Mouse (Mus musculus): Measurements from ENCODE around the gene Arfgap3. TPM values are rescaled to one million over a fixed set of nuclear protein-coding genes. Genes with fewer than 3 reads are reported as not detected.

The Arfgap3 gene
- total RNA-seq, 2 experiments from 2014 or later = 18.0 to 18.3 TPM

DNA sequence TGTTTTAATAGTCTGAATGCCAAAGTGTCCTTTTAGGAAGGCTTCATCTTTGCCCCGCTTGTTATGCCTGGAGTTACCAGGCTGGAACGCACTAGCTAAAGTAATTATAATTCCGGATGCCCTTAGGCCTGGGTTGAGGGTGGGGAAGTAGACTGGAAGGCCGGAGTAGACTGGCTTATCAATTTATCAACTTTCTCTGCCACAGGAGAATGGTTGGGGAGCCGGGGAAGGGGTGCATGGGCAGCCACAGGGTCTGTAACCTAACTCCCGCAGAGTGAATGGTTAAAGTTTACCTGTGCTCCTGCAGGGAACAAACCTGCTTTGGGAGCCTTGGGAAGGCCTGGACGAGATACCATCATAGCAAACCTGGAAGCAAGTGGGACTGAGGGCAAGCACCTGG, 94.1 kb downstream of the Arfgap3 start:
- no peak for DNase-seq (ENCODE audit: extremely low spot score in 1 of 2, low spot score in 1 of 2)

DNA sequence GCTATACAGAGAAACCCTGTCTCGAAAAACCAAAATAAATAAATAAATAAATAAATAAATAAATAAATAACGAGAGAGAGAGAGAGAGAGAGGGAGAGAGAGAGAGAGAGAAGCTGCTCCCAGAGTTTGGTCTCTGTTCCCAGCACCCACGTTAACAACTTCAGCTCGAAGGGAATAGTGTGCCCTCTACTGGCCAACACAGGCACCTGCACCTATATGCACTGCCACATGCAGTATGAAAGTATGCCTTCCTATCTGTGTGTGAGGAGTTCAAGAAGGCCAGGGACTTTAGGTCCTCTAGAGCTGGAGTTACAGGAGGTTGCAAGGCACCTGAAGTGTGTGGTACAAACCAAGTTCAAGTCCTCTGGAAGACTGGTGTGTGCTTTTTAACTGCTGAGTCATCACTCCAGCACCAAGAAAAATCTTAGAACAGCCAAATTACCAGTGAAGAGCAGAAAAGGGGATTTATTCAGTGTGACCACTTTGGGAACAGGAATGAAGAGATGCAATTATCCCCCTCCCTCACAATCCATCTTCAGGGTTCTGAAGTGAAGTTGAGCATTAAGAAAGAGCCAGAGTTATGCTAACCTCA, 94.8 kb downstream of the Arfgap3 start:
- DNase-seq (ENCODE audit: extremely low spot score in 1 of 2, low spot score in 1 of 2) = no peak

DNA sequence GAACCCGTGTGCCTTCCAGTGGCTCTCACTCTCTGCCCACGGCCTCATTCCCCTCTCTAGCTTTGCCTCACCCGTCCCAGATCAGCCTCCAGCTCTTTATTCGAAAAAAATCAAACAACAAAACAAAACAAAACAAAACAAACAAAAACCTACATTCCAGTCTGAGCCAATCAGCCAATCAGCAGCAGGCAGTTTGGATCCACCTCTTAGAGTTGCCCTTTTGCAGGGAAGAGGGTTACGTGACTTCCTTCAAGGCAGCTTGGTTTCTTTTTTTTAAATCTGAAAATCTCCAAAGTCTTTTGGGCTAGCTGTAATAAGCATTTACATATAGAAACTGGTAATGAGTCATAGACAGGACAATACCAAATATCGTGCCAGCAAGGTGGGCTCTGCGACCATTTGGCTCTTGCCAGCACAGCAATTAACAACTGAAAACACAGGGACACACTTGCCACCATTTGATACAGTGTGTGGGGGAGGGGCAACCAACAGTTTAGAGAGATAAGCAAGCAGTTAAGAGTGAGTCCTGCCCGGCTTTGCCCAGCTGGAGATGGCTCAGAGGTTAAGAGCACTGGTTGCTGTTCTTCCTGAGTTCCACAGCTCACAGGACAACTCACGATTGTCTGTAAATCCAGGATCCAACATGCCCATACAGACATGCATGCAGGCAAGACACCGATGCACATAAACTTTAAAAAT, 95.5 kb downstream of the Arfgap3 start:
- DNase-seq (ENCODE audit: extremely low spot score in 1 of 2, low spot score in 1 of 2) = no peak

DNA sequence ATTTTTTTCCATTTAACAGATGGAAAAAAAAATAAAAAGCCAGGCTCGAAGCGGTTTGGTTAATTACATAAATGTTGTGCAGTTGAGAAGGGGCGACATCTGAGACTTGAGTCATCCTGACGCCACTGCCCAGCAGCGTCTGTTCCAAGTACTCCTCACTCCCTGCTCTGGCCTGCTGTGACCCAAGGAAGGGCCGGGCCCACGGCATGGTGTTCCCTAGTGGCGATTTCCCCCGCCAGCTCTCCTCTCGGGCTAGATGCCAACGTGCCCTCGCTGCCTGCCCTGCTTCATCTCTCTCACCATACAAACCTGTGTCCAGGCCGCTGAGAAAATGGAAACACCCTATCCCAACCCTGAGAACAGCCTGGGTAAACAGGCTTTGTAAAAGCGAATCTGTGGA, 98.0 kb downstream of the Arfgap3 start:
- DNase-seq (ENCODE audit: extremely low spot score in 1 of 2, low spot score in 1 of 2) = no peak

DNA sequence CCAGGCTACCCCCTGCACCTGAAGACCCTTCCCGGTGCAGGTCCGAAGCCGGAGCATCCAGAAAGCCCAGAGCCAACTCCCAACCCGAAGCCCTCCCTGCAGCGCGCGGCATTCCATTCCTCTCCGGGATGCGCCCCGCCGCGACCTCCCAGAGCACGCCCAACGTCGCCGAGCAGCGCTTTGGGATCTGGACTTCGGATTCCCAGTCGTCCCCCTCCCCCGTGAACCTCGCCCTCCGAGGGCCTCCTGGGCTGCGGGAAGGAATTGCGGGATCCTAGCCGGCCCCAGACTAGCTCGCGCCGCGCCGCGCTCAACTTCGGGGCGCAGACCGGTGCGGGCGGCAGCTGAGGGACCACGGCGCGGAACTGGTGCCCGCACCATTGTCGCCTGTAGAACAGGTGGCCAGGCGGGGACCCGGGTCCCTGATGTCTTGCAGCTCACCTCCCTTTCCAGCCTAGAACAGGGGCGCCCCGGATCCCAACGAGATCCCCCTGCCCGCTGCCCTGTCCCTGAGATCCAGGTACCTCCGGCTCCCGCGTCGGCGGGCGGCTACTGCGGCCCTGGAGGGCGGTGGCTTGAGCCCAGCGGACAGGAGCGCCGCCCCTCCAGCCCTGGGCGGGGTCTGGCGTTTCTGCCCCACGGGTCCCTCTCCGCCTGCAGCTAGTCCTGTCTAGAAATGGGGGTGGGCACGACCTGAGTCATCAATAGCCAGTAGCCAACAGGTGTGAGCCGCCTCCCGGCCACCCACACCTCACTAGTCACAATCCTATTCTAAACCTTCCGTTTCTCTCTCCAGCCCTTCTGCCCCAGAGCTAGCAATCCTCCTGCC, 98.7 kb downstream of the Arfgap3 start, which contains the start of gene A4galt:
Gene A4galt, minus strand, starts transcription at position 599 of the 829 bp plus-strand sequence.
- DNase-seq (ENCODE audit: extremely low spot score in 1 of 2, low spot score in 1 of 2) = no peak

DNA sequence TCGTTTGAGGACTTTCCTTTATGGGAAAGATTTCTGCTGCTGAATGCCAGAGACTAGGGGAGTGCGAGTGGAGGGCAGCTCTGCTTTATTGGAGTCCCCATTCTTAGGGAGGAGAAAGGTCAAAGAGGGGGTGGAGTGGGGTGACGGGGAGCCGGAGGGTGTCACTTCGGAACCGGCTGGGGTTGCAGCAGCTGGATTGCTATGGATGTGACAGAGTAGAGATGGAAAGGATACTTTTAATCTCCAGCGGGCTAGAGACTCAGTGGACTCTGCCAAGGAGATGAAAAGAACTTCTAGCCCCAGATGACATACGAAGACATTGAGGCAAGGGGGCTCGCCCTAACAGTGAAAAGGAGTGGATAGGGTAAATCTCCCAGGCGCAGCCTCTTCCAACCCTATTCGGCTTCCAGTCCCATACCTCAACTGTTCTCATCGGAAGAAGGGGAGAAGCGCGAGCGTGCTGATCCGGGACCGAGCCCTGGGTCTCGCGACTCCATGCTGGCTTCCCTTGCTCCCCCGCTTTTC, 99.3 kb downstream of the Arfgap3 start:
- DNase-seq (ENCODE audit: extremely low spot score in 1 of 2, low spot score in 1 of 2) = no peak

Other genes starting within 250 kb of the Arfgap3 start
- gene Rrp7a, start 227.4 kb downstream of the Arfgap3 start, total RNA-seq (2021) = 100 to 1,000 TPM; 144 to 161 TPM
- gene Poldip3, start 200.9 kb downstream of the Arfgap3 start, total RNA-seq (2021) = 10 to 100 TPM; 88.1 to 89.3 TPM
- gene Cyb5r3, start 177.7 kb downstream of the Arfgap3 start, total RNA-seq (2021) = 10 to 100 TPM; 59.9 to 62.0 TPM
- 1 to 10 TPM; 2.3 to 2.8 TPM for gene A4galt, start 98.5 kb downstream of the Arfgap3 start, total RNA-seq (2021)
- gene Pacsin2, start 114.4 kb upstream of the Arfgap3 start, total RNA-seq (2021) = 10 to 100 TPM; 69.7 to 75.6 TPM
- gene Ttll1, start 160.6 kb upstream of the Arfgap3 start, total RNA-seq (2021) = 10 to 100 TPM; 38.1 to 39.1 TPM
- not detected for gene Bik, start 176.6 kb upstream of the Arfgap3 start, total RNA-seq (2021)
- 1 to 10 TPM; 3.5 to 4.6 TPM for gene Tspo, start 213.3 kb upstream of the Arfgap3 start, total RNA-seq (2021)
- 10 to 100 TPM; 26.3 to 29.5 TPM for gene Mcat, start 213.5 kb upstream of the Arfgap3 start, total RNA-seq (2021)
- 10 to 100 TPM; 13.2 to 13.5 TPM for gene Ttll12, start 244.9 kb upstream of the Arfgap3 start, total RNA-seq (2021)